Mouse (Mus musculus) spleen, adult 12 weeks (tissue): ENCODE measurements around the gene Pde4a.
A peak's percentile ranks its signal among the peaks of the same experiment; 100 is the strongest.

Experiments
- DNase-seq: peaks from one replicate; pipeline ENCODE4 v3.0.0; 2022; ENCODE audit warnings: low spot score

Pde4a gene

GRCm38 (mm10) chr9:21149077-21149653, 16.3 kb upstream of the Pde4a start:
- DNase-seq = no peak

GRCm38 (mm10) chr9:21149654-21150419, 15.7 kb upstream of the Pde4a start, which contains the start of gene Cdc37:
TSS of gene Cdc37 (minus strand) at chr9:21149982.
- peak; percentile 87 for DNase-seq

GRCm38 (mm10) chr9:21152715-21153114, 12.8 kb upstream of the Pde4a start:
- DNase-seq = no peak

- no peak for DNase-seq
Observed at GRCm38 (mm10) chr9:21153331-21153730, 12.2 kb upstream of the Pde4a start.

GRCm38 (mm10) chr9:21153833-21154232, 11.7 kb upstream of the Pde4a start:
- no peak for DNase-seq

- no peak for DNase-seq
Observed at GRCm38 (mm10) chr9:21154787-21155186, 10.7 kb upstream of the Pde4a start.

- DNase-seq = peak; percentile 78
Observed at GRCm38 (mm10) chr9:21161209-21161909, 4.2 kb upstream of the Pde4a start.

GRCm38 (mm10) chr9:21163086-21164050, 2.1 kb upstream of the Pde4a start:
- no peak for DNase-seq

- DNase-seq = no peak
Observed at GRCm38 (mm10) chr9:21164072-21164471, 1.4 kb upstream of the Pde4a start.

- no peak for DNase-seq
Observed at GRCm38 (mm10) chr9:21165952-21166451, 488 bp downstream of the Pde4a start.

- no peak for DNase-seq
Observed at GRCm38 (mm10) chr9:21166516-21166915, 1.0 kb downstream of the Pde4a start.

GRCm38 (mm10) chr9:21167140-21168097, 1.9 kb downstream of the Pde4a start:
- DNase-seq = no peak

- peak; percentile 68 for DNase-seq
Observed at GRCm38 (mm10) chr9:21168161-21169123, 2.9 kb downstream of the Pde4a start.

GRCm38 (mm10) chr9:21169157-21169556, 3.6 kb downstream of the Pde4a start:
- no peak for DNase-seq

GRCm38 (mm10) chr9:21172364-21172763, 6.8 kb downstream of the Pde4a start:
- DNase-seq = no peak

- DNase-seq = no peak
Observed at GRCm38 (mm10) chr9:21180402-21180801, 14.9 kb downstream of the Pde4a start.

GRCm38 (mm10) chr9:21180841-21181240, 15.3 kb downstream of the Pde4a start:
- no peak for DNase-seq

- no peak for DNase-seq
Observed at GRCm38 (mm10) chr9:21181421-21182220, 16.1 kb downstream of the Pde4a start.
